Mouse (Mus musculus): ENCODE data around the gene Olfr1061. TPM values are rescaled to one million over a fixed set of nuclear protein-coding genes. Genes with fewer than 3 reads are reported as not detected.

The Olfr1061 gene
- polyA plus RNA-seq, 1 experiment from 2014 or later: not detected

Other genes with a start within 250 kb of the Olfr1061 start
- gene Olfr1043, start 246.5 kb downstream of the Olfr1061 start, polyA plus RNA-seq (2015; fragmentation: Nextera tagmentation; extraction: Ambion mirVana): not detected in 2 replicates
- not detected in 2 replicates for gene Olfr1044, start 236.2 kb downstream of the Olfr1061 start, polyA plus RNA-seq (2015; fragmentation: Nextera tagmentation; extraction: Ambion mirVana)
- gene Olfr52, start 228.4 kb downstream of the Olfr1061 start, polyA plus RNA-seq (2015; fragmentation: Nextera tagmentation; extraction: Ambion mirVana): not detected in 2 replicates
- not detected in 2 replicates for gene Olfr1045, start 211.0 kb downstream of the Olfr1061 start, polyA plus RNA-seq (2015; fragmentation: Nextera tagmentation; extraction: Ambion mirVana)
- not detected in 2 replicates for gene Olfr1046, start 194.7 kb downstream of the Olfr1061 start, polyA plus RNA-seq (2015; fragmentation: Nextera tagmentation; extraction: Ambion mirVana)
- not detected in 2 replicates for gene Olfr1047, start 182.6 kb downstream of the Olfr1061 start, polyA plus RNA-seq (2015; fragmentation: Nextera tagmentation; extraction: Ambion mirVana)
- gene Olfr1048, start 173.8 kb downstream of the Olfr1061 start, polyA plus RNA-seq (2015; fragmentation: Nextera tagmentation; extraction: Ambion mirVana): not detected in 2 replicates
- gene Olfr1049, start 155.7 kb downstream of the Olfr1061 start, polyA plus RNA-seq (2015; fragmentation: Nextera tagmentation; extraction: Ambion mirVana): not detected in 2 replicates
- not detected in 2 replicates for gene Olfr1051, start 135.0 kb downstream of the Olfr1061 start, polyA plus RNA-seq (2015; fragmentation: Nextera tagmentation; extraction: Ambion mirVana)
- not detected in 2 replicates for gene Olfr1052, start 121.6 kb downstream of the Olfr1061 start, polyA plus RNA-seq (2015; fragmentation: Nextera tagmentation; extraction: Ambion mirVana)
- not detected in 2 replicates for gene Olfr1053, start 98.8 kb downstream of the Olfr1061 start, polyA plus RNA-seq (2015; fragmentation: Nextera tagmentation; extraction: Ambion mirVana)
- not detected in 2 replicates for gene Olfr1054, start 78.6 kb downstream of the Olfr1061 start, polyA plus RNA-seq (2015; fragmentation: Nextera tagmentation; extraction: Ambion mirVana)
- not detected in 2 replicates for gene Olfr1055, start 63.8 kb downstream of the Olfr1061 start, polyA plus RNA-seq (2015; fragmentation: Nextera tagmentation; extraction: Ambion mirVana)
- not detected in 2 replicates for gene Olfr1056, start 51.6 kb downstream of the Olfr1061 start, polyA plus RNA-seq (2015; fragmentation: Nextera tagmentation; extraction: Ambion mirVana)
- not detected in 2 replicates for gene Olfr1057, start 35.7 kb downstream of the Olfr1061 start, polyA plus RNA-seq (2015; fragmentation: Nextera tagmentation; extraction: Ambion mirVana)
- gene Olfr1058, start 25.5 kb downstream of the Olfr1061 start, polyA plus RNA-seq (2015; fragmentation: Nextera tagmentation; extraction: Ambion mirVana): not detected in 2 replicates
- not detected in 2 replicates for gene Olfr1062, start 12.7 kb upstream of the Olfr1061 start, polyA plus RNA-seq (2015; fragmentation: Nextera tagmentation; extraction: Ambion mirVana)
- not detected in 2 replicates for gene Olfr1065, start 36.5 kb upstream of the Olfr1061 start, polyA plus RNA-seq (2015; fragmentation: Nextera tagmentation; extraction: Ambion mirVana)
- not detected in 2 replicates for gene Olfr1066, start 42.2 kb upstream of the Olfr1061 start, polyA plus RNA-seq (2015; fragmentation: Nextera tagmentation; extraction: Ambion mirVana)
- gene Olfr228, start 73.3 kb upstream of the Olfr1061 start, polyA plus RNA-seq (2015; fragmentation: Nextera tagmentation; extraction: Ambion mirVana): not detected in 2 replicates
- not detected in 2 replicates for gene Olfr1076, start 94.4 kb upstream of the Olfr1061 start, polyA plus RNA-seq (2015; fragmentation: Nextera tagmentation; extraction: Ambion mirVana)
- gene Olfr1079, start 128.4 kb upstream of the Olfr1061 start, polyA plus RNA-seq (2015; fragmentation: Nextera tagmentation; extraction: Ambion mirVana): not detected in 2 replicates
- not detected in 2 replicates for gene Olfr1080, start 144.2 kb upstream of the Olfr1061 start, polyA plus RNA-seq (2015; fragmentation: Nextera tagmentation; extraction: Ambion mirVana)
- not detected in 2 replicates for gene Olfr1082, start 184.9 kb upstream of the Olfr1061 start, polyA plus RNA-seq (2015; fragmentation: Nextera tagmentation; extraction: Ambion mirVana)
- gene Olfr1084, start 225.7 kb upstream of the Olfr1061 start, polyA plus RNA-seq (2015; fragmentation: Nextera tagmentation; extraction: Ambion mirVana): not detected in 2 replicates
- not detected in 2 replicates for gene Olfr1085, start 248.0 kb upstream of the Olfr1061 start, polyA plus RNA-seq (2015; fragmentation: Nextera tagmentation; extraction: Ambion mirVana)